Mouse (Mus musculus): Measurements from ENCODE around the gene Gm5114. TPM values are rescaled to one million over a fixed set of nuclear protein-coding genes. Genes with fewer than 3 reads are reported as not detected.
A peak's percentile ranks its signal among the peaks of the same experiment; 100 is the strongest.
"Not testable (repeated sequence)": the region's sequence is repeated elsewhere in the genome, so short reads cannot be mapped to it uniquely, and the experiment has no call there.

The Gm5114 gene
- total RNA-seq (2021) = not detected
- long read RNA-seq, experiment 1 = 0 reads
- long read RNA-seq, experiment 2 = 0 reads

DNA sequence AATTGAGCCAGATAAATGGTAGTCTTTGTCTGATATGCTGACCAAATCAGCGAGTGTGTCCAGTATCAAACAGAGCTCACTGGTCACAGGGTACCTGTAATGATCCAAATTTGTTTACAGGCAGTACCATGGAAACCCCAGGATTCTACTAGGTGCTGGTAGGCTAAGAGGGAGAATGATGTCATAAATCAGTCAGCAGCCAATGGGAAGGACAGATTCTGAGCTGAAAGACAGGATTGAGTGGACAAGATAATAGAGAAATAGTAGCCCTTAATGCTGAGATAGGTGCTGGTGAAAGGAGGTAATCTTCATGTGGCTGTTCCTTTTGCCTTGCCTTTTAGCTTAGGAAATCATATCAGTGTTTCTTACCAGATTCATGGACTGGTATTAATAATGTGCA lies at the start of gene Gm5114:
TSS of gene Gm5114 (minus strand) at position 101 of the 400 bp plus-strand sequence.
- DNase-seq; H3K27ac ChIP-seq; H3K4me3 ChIP-seq; intact Hi-C loops (cut with DNase I): not testable (repeated sequence)

GRCm38 (mm10) chr7:39455806-39456205 lies 42.8 kb upstream of the Gm5114 start:
- no peak for TF ChIP-seq CTCF (IDR thresholded peaks at IDR 0.05)
- no peak overlapping the region for H3K4me3 ChIP-seq
- H3K27ac ChIP-seq = no peak overlapping the region
- DNase-seq = no peak
- intact Hi-C loops (cut with DNase I) = no loop called here

- Histone ChIP-seq H3K4me3 (peak overlapping the region; percentile 76), H3K27ac (peak overlapping the region; percentile 94)
- no peak for TF ChIP-seq CTCF (IDR thresholded peaks at IDR 0.05)
- peak; percentile 81 for DNase-seq
- intact Hi-C loops (cut with DNase I) = loop anchor here (5.0 kb wide), 2 partner anchors 68 to 103 kb away; partner anchors contain the start of gene Zfp619
Observed at GRCm38 (mm10) chr7:39449260-39450021, 36.5 kb upstream of the Gm5114 start.

DNA sequence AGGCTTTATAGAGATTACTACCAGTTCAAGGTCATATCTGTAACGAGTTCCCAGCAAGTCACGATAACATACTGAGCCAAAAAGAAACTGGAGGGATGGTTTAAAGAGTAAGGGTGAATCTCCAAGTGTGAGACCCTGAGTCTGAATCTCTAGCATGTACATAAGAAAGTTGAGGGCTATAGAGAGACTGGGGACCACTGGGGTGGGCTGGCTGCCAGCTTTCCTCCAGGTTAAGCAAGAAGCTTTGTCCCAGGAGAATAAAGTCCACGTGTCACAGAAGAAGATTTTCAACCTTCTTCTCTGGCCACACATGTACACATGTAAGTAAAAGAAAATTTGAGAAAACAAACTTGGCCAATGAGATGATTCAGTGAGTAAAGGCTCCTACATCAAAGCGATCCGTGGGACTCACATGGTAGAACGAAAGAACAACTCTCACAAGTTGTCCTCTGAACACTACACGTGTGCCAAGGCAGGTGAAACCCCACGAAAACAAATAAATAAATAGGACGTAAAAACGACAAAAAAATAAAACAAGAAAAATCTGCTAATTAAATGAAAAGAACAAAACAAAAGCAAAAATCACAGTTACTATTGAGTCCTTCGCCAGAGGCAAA lies 35.8 kb upstream of the Gm5114 start:
- intact Hi-C loops (cut with DNase I) = loop anchor here (5.0 kb wide), 1 partner anchor 104 kb away; no protein-coding TSS in a partner anchor
- Histone ChIP-seq H3K4me3 (peak overlapping the region; percentile 76), H3K27ac (peak overlapping the region; percentile 94)
- no peak for TF ChIP-seq CTCF (IDR thresholded peaks at IDR 0.05)
- DNase-seq = no peak

DNA sequence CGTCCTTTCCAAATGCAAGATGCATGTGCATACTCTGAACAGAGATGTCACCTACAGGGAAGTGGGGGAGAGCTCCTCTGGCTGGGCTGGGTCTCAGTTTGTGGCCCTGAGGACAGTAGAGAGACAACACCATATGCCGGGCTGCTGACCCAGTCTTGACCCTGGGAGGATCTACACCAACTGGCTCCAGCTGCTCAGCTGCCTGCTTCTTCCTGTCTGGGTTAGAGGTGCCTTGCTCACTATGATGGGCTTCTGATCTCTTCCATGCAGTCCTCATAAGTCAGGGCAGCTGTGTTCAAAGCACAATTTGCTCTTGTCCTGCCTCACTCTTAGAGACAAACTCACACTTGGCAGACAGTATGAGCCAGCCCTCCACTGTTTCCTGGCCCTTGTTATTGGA lies 28.3 kb upstream of the Gm5114 start:
- Histone ChIP-seq H3K4me3 (no peak overlapping the region), H3K27ac (no peak overlapping the region)
- DNase-seq = no peak
- intact Hi-C loops (cut with DNase I) = no loop called here
- TF ChIP-seq CTCF (IDR thresholded peaks at IDR 0.05) = no peak

DNA sequence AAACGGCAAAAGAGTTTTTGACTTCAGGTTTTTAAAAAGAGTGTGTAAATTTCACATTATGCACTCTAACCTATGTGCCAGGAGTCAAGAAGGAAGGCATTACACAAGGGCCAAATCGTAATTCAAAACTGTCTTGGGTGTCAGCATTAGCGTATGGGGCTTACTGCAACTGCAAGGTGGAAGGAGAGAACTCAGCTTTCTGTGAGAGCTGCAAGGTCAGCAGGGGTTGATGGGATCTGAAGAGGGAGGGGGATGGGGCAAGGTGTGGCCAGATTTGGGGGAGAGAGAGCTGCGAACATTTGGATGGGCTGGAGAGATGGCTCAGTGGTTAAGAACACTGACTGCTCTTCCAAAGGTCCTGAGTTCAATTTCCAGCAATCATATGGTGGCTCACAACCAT lies 27.4 kb upstream of the Gm5114 start:
- intact Hi-C loops (cut with DNase I) = no loop called here
- TF ChIP-seq CTCF (IDR thresholded peaks at IDR 0.05) = no peak

More for the DNA sequence above, 27.4 kb upstream of the Gm5114 start:
- DNase-seq = no peak
- H3K4me3 ChIP-seq = no peak overlapping the region
- H3K27ac ChIP-seq = no peak overlapping the region

Small RNA genes lying within 50 kb of the gene (microRNA-seq; reads per million reads assigned to microRNA genes)
- not detected for gene Gm27437

Other genes with a start within 250 kb of the Gm5114 start
- 1 to 10 TPM; 1.2 to 1.5 TPM for gene Zfp619, start 104.6 kb upstream of the Gm5114 start, total RNA-seq (2021)